Mouse (Mus musculus): ENCODE measurements around the gene Tmed6. TPM values are rescaled to one million over a fixed set of nuclear protein-coding genes. Genes with fewer than 3 reads are reported as not detected.
A peak's percentile ranks its signal among the peaks of the same experiment; 100 is the strongest.
"Not testable (repeated sequence)": the region's sequence is repeated elsewhere in the genome, so short reads cannot be mapped to it uniquely, and the experiment has no call there.

The Tmed6 gene
- polyA plus RNA-seq, 1 experiment: 0.20 TPM

- H3K4me3 ChIP-seq (ENCODE audit: control insufficient read depth, insufficient read depth, low read length): no peak overlapping the region
- H3K27ac ChIP-seq (ENCODE audit: control insufficient read depth, insufficient read depth, low read length): no peak overlapping the region
- TF ChIP-seq CTCF (IDR thresholded peaks at IDR 0.05; ENCODE audit: borderline replicate concordance, control insufficient read depth, extremely low read depth, insufficient read depth, low read length, poor library complexity): no peak
- no peak for TF ChIP-seq POLR2A (IDR thresholded peaks at IDR 0.05; ENCODE audit: control insufficient read depth, extremely low read depth, insufficient read depth, low read length, poor library complexity)
- 85% methylated on average over 9 of the region's 9 CpGs for WGBS
- no peaks in the 10 kb centered on the region for H3K27me3 ChIP-seq (ENCODE audit: control insufficient read depth, insufficient read depth, low read length)
- H3K36me3 ChIP-seq (ENCODE audit: control insufficient read depth, insufficient read depth, low read length): no peaks in the 10 kb centered on the region
- DNase-seq: no peak
- peaks cover 8% of the 10 kb centered on the region for H3K4me1 ChIP-seq (replicated peaks; ENCODE audit: control insufficient read depth, insufficient read depth, low read length)
Measured at GRCm38 (mm10) chr8:107110629-107111330, 45.3 kb upstream of the Tmed6 start.

- Histone ChIP-seq H3K27ac (ENCODE audit: control insufficient read depth, insufficient read depth, low read length) (no peak overlapping the region), H3K4me3 (ENCODE audit: control insufficient read depth, insufficient read depth, low read length) (no peak overlapping the region), H3K36me3 (ENCODE audit: control insufficient read depth, insufficient read depth, low read length) (no peaks in the 10 kb centered on the region), H3K4me1 (replicated peaks; ENCODE audit: control insufficient read depth, insufficient read depth, low read length) (peaks cover 7% of the 10 kb centered on the region), H3K27me3 (ENCODE audit: control insufficient read depth, insufficient read depth, low read length) (no peaks in the 10 kb centered on the region)
- TF ChIP-seq POLR2A (IDR thresholded peaks at IDR 0.05; ENCODE audit: control insufficient read depth, extremely low read depth, insufficient read depth, low read length, poor library complexity) (no peak), CTCF (IDR thresholded peaks at IDR 0.05; ENCODE audit: borderline replicate concordance, control insufficient read depth, extremely low read depth, insufficient read depth, low read length, poor library complexity) (no peak)
- DNase-seq: no peak
- 79% methylated on average over 5 of the region's 5 CpGs for WGBS
Measured at GRCm38 (mm10) chr8:107109816-107110435, 44.5 kb upstream of the Tmed6 start.

GRCm38 (mm10) chr8:107108978-107109720, 43.7 kb upstream of the Tmed6 start:
- 92% methylated on average over 23 of the region's 23 CpGs for WGBS
- Histone ChIP-seq H3K4me3 (ENCODE audit: control insufficient read depth, insufficient read depth, low read length) (no peak overlapping the region), H3K36me3 (ENCODE audit: control insufficient read depth, insufficient read depth, low read length) (no peaks in the 10 kb centered on the region), H3K27ac (ENCODE audit: control insufficient read depth, insufficient read depth, low read length) (no peak overlapping the region), H3K4me1 (replicated peaks; ENCODE audit: control insufficient read depth, insufficient read depth, low read length) (no peaks in the 10 kb centered on the region), H3K27me3 (ENCODE audit: control insufficient read depth, insufficient read depth, low read length) (no peaks in the 10 kb centered on the region)
- TF ChIP-seq POLR2A (IDR thresholded peaks at IDR 0.05; ENCODE audit: control insufficient read depth, extremely low read depth, insufficient read depth, low read length, poor library complexity) (no peak), CTCF (IDR thresholded peaks at IDR 0.05; ENCODE audit: borderline replicate concordance, control insufficient read depth, extremely low read depth, insufficient read depth, low read length, poor library complexity) (no peak)
- DNase-seq: no peak

GRCm38 (mm10) chr8:107108089-107108488, 42.6 kb upstream of the Tmed6 start:
- 98% methylated on average over 5 of the region's 5 CpGs for WGBS
- H3K36me3 ChIP-seq (ENCODE audit: control insufficient read depth, insufficient read depth, low read length); H3K27ac ChIP-seq (ENCODE audit: control insufficient read depth, insufficient read depth, low read length); DNase-seq; H3K27me3 ChIP-seq (ENCODE audit: control insufficient read depth, insufficient read depth, low read length); H3K4me3 ChIP-seq (ENCODE audit: control insufficient read depth, insufficient read depth, low read length); H3K4me1 ChIP-seq (replicated peaks; ENCODE audit: control insufficient read depth, insufficient read depth, low read length): not testable (repeated sequence)

- Histone ChIP-seq H3K36me3 (ENCODE audit: control insufficient read depth, insufficient read depth, low read length) (no peaks in the 10 kb centered on the region), H3K4me3 (ENCODE audit: control insufficient read depth, insufficient read depth, low read length) (no peak overlapping the region), H3K4me1 (replicated peaks; ENCODE audit: control insufficient read depth, insufficient read depth, low read length) (no peaks in the 10 kb centered on the region), H3K27ac (ENCODE audit: control insufficient read depth, insufficient read depth, low read length) (no peak overlapping the region), H3K27me3 (ENCODE audit: control insufficient read depth, insufficient read depth, low read length) (no peaks in the 10 kb centered on the region)
- DNase-seq: peak; percentile 79
- 20% methylated on average over 4 of the region's 4 CpGs for WGBS
- TF ChIP-seq CTCF (IDR thresholded peaks at IDR 0.05; ENCODE audit: borderline replicate concordance, control insufficient read depth, extremely low read depth, insufficient read depth, low read length, poor library complexity) (peak; percentile 53; the same call in 1 of the 2 replicates), POLR2A (IDR thresholded peaks at IDR 0.05; ENCODE audit: control insufficient read depth, extremely low read depth, insufficient read depth, low read length, poor library complexity) (no peak)
Measured at GRCm38 (mm10) chr8:107104547-107104946, 39.1 kb upstream of the Tmed6 start.

- DNase-seq: no peak
Measured at GRCm38 (mm10) chr8:107100635-107101034, 35.2 kb upstream of the Tmed6 start.

More at GRCm38 (mm10) chr8:107100635-107101034, 35.2 kb upstream of the Tmed6 start:
- no peak overlapping the region for H3K27ac ChIP-seq (ENCODE audit: control insufficient read depth, insufficient read depth, low read length)
- no peak overlapping the region for H3K4me3 ChIP-seq (ENCODE audit: control insufficient read depth, insufficient read depth, low read length)
- no peaks in the 10 kb centered on the region for H3K36me3 ChIP-seq (ENCODE audit: control insufficient read depth, insufficient read depth, low read length)
- H3K4me1 ChIP-seq (replicated peaks; ENCODE audit: control insufficient read depth, insufficient read depth, low read length): no peaks in the 10 kb centered on the region
- H3K27me3 ChIP-seq (ENCODE audit: control insufficient read depth, insufficient read depth, low read length): no peaks in the 10 kb centered on the region
- TF ChIP-seq CTCF (IDR thresholded peaks at IDR 0.05; ENCODE audit: borderline replicate concordance, control insufficient read depth, extremely low read depth, insufficient read depth, low read length, poor library complexity) (no peak), POLR2A (IDR thresholded peaks at IDR 0.05; ENCODE audit: control insufficient read depth, extremely low read depth, insufficient read depth, low read length, poor library complexity) (no peak)
- WGBS: 96% methylated on average over 2 of the region's 2 CpGs

All from thymus, adult 2 months (tissue).